Mouse (Mus musculus): ENCODE data around the gene Cdc7. TPM values are rescaled to one million over a fixed set of nuclear protein-coding genes. Genes with fewer than 3 reads are reported as not detected.
"Not testable (repeated sequence)": the region's sequence is repeated elsewhere in the genome, so short reads cannot be mapped to it uniquely, and the experiment has no call there.

Gene Cdc7
- polyA plus RNA-seq, 1 experiment from 2014 or later = 53.0 TPM

DNA sequence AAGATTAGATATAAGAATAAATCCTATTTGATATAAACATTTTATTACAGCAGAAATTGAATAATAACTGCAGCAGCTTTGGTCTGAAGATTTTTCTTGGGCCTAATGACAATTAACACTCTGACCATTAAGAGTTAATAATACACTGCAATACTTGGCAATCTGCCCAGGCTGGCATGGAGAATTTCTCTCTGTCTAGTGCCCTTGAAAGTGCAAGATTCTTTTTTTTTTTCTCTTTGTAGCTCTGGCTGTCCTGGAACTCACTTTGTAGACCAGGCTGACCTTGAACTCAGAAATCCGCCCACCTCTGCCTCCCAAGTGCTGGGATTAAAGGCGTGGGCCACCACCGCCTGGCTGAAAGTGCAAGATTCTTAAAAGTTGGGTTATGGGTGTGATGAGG, 5.1 kb upstream of the Cdc7 start:
- Histone ChIP-seq H3K9me3 (ENCODE audit: control insufficient read depth, low read length) (no peaks in the 10 kb centered on the region), H3K27me3 (ENCODE audit: control insufficient read depth, insufficient read depth, low read length) (no peaks in the 10 kb centered on the region), H3K4me3 (ENCODE audit: low read depth, low read length) (no peak overlapping the region), H3K27ac (ENCODE audit: low read depth, low read length) (no peak overlapping the region), H3K9ac (ENCODE audit: low read depth, low read length) (no peak overlapping the region), H3K36me3 (ENCODE audit: control insufficient read depth, insufficient read depth, low read length) (no peaks in the 10 kb centered on the region), H3K4me1 (replicated peaks; ENCODE audit: control insufficient read depth, insufficient read depth, low read length) (no peaks in the 10 kb centered on the region), H3K4me2 (replicated peaks; ENCODE audit: low read depth, low read length) (no peak overlapping the region)
- DNase-seq (ENCODE audit: low spot score) (no peak), ATAC-seq (ENCODE audit: low FRiP score) (no peak)
- WGBS = 77% methylated on average over 3 of the region's 3 CpGs

DNA sequence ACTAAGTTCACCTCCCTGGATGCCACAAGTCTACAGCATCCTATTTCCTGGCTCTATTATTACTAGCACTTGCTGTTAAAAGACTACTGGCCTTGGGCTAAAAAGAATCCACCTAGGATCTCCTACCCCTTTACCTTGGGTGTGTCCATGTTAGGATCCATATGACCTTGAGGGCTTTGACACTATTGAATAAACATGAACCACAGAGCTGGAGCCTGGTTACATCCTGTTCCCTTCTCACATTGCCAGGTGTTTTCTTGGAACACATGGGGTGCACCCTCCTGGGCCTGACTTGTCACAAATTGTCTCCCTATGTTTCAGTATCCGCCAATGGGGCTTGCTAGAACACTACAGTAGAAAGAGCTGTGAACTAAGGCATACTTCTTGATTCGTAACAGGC, 3.7 kb upstream of the Cdc7 start:
- no peak overlapping the region for H3K4me3 ChIP-seq (ENCODE audit: low read depth, low read length)
- H3K9me3 ChIP-seq (ENCODE audit: control insufficient read depth, low read length) = no peaks in the 10 kb centered on the region
- no peaks in the 10 kb centered on the region for H3K4me1 ChIP-seq (replicated peaks; ENCODE audit: control insufficient read depth, insufficient read depth, low read length)
- H3K4me2 ChIP-seq (replicated peaks; ENCODE audit: low read depth, low read length) = no peak overlapping the region
- no peak for ATAC-seq (ENCODE audit: low FRiP score)
- no peaks in the 10 kb centered on the region for H3K36me3 ChIP-seq (ENCODE audit: control insufficient read depth, insufficient read depth, low read length)
- H3K27me3 ChIP-seq (ENCODE audit: control insufficient read depth, insufficient read depth, low read length) = no peaks in the 10 kb centered on the region
- no peak for DNase-seq (ENCODE audit: low spot score)
- WGBS = 81% methylated on average over 2 of the region's 2 CpGs
- H3K9ac ChIP-seq (ENCODE audit: low read depth, low read length) = no peak overlapping the region
- H3K27ac ChIP-seq (ENCODE audit: low read depth, low read length) = no peak overlapping the region

DNA sequence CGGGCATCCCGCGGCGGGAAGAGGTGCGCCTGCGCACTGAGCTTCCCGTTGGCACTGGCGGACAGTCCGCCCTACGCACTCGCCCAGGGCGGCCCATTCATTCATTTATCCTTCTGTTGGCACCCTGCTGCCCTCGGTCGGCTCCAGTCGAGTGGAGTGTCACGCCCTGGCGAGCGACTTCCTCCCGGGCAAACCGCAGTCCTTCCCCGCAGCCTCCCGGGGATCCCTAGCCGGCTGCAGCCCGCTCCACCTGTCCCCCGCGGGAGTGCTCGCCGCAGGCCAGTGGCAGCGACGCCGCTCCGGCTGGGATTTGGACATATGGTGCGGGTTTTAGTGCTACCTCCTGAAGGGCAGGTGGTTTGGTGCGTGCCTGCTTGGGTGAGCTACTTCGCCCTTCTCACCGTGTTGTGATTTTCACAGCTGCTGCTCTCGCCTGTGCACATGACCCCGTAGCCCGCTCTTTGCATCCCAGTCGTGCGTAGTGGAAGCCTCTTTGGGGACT, 442 bp downstream of the Cdc7 start:
- peak overlapping the region; percentile 48 for H3K27ac ChIP-seq (ENCODE audit: low read depth, low read length)
- peak overlapping the region; percentile 82 for H3K9ac ChIP-seq (ENCODE audit: low read depth, low read length)
- no peaks in the 10 kb centered on the region for H3K9me3 ChIP-seq (ENCODE audit: control insufficient read depth, low read length)
- peak overlapping the region; percentile 57 for H3K4me2 ChIP-seq (replicated peaks; ENCODE audit: low read depth, low read length)
- peak overlapping the region; percentile 81 for H3K4me3 ChIP-seq (ENCODE audit: low read depth, low read length)
- no peaks in the 10 kb centered on the region for H3K4me1 ChIP-seq (replicated peaks; ENCODE audit: control insufficient read depth, insufficient read depth, low read length)
- peak; percentile 94 for ATAC-seq (ENCODE audit: low FRiP score)
- no peak for DNase-seq (ENCODE audit: low spot score)
- H3K27me3 ChIP-seq (ENCODE audit: control insufficient read depth, insufficient read depth, low read length) = no peaks in the 10 kb centered on the region
- H3K36me3 ChIP-seq (ENCODE audit: control insufficient read depth, insufficient read depth, low read length) = no peaks in the 10 kb centered on the region
- WGBS = under 1% methylated on average over 41 of the region's 41 CpGs

DNA sequence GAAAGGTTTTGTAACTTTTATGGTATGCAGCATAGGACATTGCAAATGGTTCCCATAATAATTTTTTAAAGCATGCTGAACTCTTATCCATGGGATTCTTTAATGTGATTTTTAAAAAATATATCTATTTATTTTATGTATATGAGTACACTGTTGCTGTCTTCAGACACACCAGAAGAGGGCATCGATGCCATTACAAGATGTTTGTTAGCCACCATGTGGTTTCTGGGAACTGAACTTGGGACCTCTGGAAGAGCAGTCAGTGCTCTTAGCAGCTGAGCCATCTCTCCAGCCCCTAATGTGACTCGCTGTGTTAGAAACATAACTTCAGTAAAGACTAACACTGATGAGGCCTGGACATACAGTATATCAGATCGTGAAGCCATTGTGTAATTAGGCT, 2.3 kb downstream of the Cdc7 start:
- DNase-seq (ENCODE audit: low spot score) = no peak
- Histone ChIP-seq H3K9ac (ENCODE audit: low read depth, low read length) (no peak overlapping the region), H3K27me3 (ENCODE audit: control insufficient read depth, insufficient read depth, low read length) (no peaks in the 10 kb centered on the region), H3K4me3 (ENCODE audit: low read depth, low read length) (no peak overlapping the region), H3K4me1 (replicated peaks; ENCODE audit: control insufficient read depth, insufficient read depth, low read length) (no peaks in the 10 kb centered on the region), H3K9me3 (ENCODE audit: control insufficient read depth, low read length) (no peaks in the 10 kb centered on the region), H3K36me3 (ENCODE audit: control insufficient read depth, insufficient read depth, low read length) (no peaks in the 10 kb centered on the region), H3K4me2 (replicated peaks; ENCODE audit: low read depth, low read length) (no peak overlapping the region), H3K27ac (ENCODE audit: low read depth, low read length) (no peak overlapping the region)
- no peak for ATAC-seq (ENCODE audit: low FRiP score)
- 96% methylated on average over 3 of the region's 3 CpGs for WGBS

DNA sequence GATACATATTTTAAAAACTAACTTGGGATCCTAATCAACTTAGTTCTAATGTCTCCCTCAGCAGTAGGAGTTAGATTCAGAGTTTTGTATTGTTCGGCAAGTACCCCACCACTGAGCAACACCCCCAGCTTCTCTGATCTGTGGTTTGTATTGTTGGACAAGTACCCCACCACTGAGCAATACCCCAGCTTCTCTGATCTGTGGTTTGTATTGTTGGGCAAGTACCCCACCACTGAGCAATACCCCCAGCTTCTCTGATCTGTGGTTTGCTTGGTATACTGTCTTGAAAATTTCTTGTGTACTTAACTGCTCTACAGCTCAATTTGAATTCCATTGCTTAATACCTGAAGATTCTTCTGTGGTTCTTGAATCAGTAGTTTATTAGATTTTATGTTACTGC, 3.5 kb downstream of the Cdc7 start:
- Histone ChIP-seq H3K27me3 (ENCODE audit: control insufficient read depth, insufficient read depth, low read length) (no peaks in the 10 kb centered on the region), H3K9me3 (ENCODE audit: control insufficient read depth, low read length) (no peaks in the 10 kb centered on the region), H3K4me2 (replicated peaks; ENCODE audit: low read depth, low read length) (no peak overlapping the region), H3K9ac (ENCODE audit: low read depth, low read length) (no peak overlapping the region), H3K4me3 (ENCODE audit: low read depth, low read length) (no peak overlapping the region), H3K27ac (ENCODE audit: low read depth, low read length) (no peak overlapping the region), H3K36me3 (ENCODE audit: control insufficient read depth, insufficient read depth, low read length) (no peaks in the 10 kb centered on the region), H3K4me1 (replicated peaks; ENCODE audit: control insufficient read depth, insufficient read depth, low read length) (no peaks in the 10 kb centered on the region)
- no peak for DNase-seq (ENCODE audit: low spot score)
- 90% methylated on average over 1 of the region's 1 CpGs for WGBS
- no peak for ATAC-seq (ENCODE audit: low FRiP score)

- no peak overlapping the region for H3K9ac ChIP-seq (ENCODE audit: low read depth, low read length)
- WGBS = 91% methylated on average over 7 of the region's 7 CpGs
- DNase-seq (ENCODE audit: low spot score) (no peak), ATAC-seq (ENCODE audit: low FRiP score) (no peak)
- peaks cover 10% of the 10 kb centered on the region; the same call in 1 of the 2 replicates for H3K36me3 ChIP-seq (ENCODE audit: control insufficient read depth, insufficient read depth, low read length)
- no peak overlapping the region for H3K4me2 ChIP-seq (replicated peaks; ENCODE audit: low read depth, low read length)
- H3K4me1 ChIP-seq (replicated peaks; ENCODE audit: control insufficient read depth, insufficient read depth, low read length) = no peaks in the 10 kb centered on the region
- no peak overlapping the region for H3K27ac ChIP-seq (ENCODE audit: low read depth, low read length)
- H3K4me3 ChIP-seq (ENCODE audit: low read depth, low read length) = no peak overlapping the region
- no peaks in the 10 kb centered on the region for H3K9me3 ChIP-seq (ENCODE audit: control insufficient read depth, low read length)
- H3K27me3 ChIP-seq (ENCODE audit: control insufficient read depth, insufficient read depth, low read length) = no peaks in the 10 kb centered on the region
Observed at GRCm38 (mm10) chr5:106973883-106974282, 9.8 kb downstream of the Cdc7 start.

- H3K27ac ChIP-seq (ENCODE audit: low read depth, low read length) = no peak overlapping the region
- no peaks in the 10 kb centered on the region for H3K4me1 ChIP-seq (replicated peaks; ENCODE audit: control insufficient read depth, insufficient read depth, low read length)
- DNase-seq (ENCODE audit: low spot score) (no peak), ATAC-seq (ENCODE audit: low FRiP score) (no peak)
- no peak overlapping the region for H3K9ac ChIP-seq (ENCODE audit: low read depth, low read length)
- H3K36me3 ChIP-seq (ENCODE audit: control insufficient read depth, insufficient read depth, low read length) = peaks cover 10% of the 10 kb centered on the region; the same call in 1 of the 2 replicates
- H3K4me2 ChIP-seq (replicated peaks; ENCODE audit: low read depth, low read length) = no peak overlapping the region
- no peaks in the 10 kb centered on the region for H3K9me3 ChIP-seq (ENCODE audit: control insufficient read depth, low read length)
- no peak overlapping the region for H3K4me3 ChIP-seq (ENCODE audit: low read depth, low read length)
- WGBS = 88% methylated on average over 7 of the region's 7 CpGs
- H3K27me3 ChIP-seq (ENCODE audit: control insufficient read depth, insufficient read depth, low read length) = no peaks in the 10 kb centered on the region
Observed at GRCm38 (mm10) chr5:106979156-106979555, 15.0 kb downstream of the Cdc7 start.

DNA sequence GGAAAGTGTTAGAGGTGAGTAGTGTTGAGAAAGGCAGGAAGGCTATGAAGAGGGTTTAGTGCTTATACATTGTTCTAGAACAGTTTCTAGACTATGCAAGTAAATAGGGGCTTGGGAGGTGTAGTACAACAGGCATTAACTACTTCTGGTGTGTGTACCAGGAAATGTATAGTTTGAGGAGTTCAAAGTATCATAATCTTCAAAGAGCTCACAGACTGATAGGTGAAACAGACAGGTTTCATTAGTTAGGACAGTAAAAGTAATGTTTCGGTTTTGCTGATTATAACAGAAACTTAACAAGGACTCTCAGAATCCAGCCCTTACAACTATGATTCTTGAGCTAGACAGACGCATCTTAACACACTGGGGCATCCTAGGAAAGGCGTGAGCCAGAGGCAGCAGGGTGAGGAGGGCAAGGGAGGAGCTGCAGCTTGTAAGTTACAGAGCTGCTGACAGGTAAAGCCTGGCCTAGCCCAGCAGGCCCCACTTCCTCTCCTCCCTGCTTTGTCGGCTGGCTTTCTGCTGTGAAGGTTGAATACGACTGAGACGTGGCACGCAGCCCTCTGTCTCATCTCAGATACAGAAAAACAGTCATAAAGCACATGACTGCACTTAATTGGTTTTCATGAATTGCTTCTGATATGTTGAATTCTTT, 18.3 kb downstream of the Cdc7 start:
- 83% methylated on average over 7 of the region's 7 CpGs for WGBS
- no peak overlapping the region for H3K4me2 ChIP-seq (replicated peaks; ENCODE audit: low read depth, low read length)
- H3K27ac ChIP-seq (ENCODE audit: low read depth, low read length) = no peak overlapping the region
- no peak for ATAC-seq (ENCODE audit: low FRiP score)
- no peaks in the 10 kb centered on the region for H3K27me3 ChIP-seq (ENCODE audit: control insufficient read depth, insufficient read depth, low read length)
- H3K9ac ChIP-seq (ENCODE audit: low read depth, low read length) = no peak overlapping the region
- no peaks in the 10 kb centered on the region for H3K9me3 ChIP-seq (ENCODE audit: control insufficient read depth, low read length)
- H3K4me1 ChIP-seq (replicated peaks; ENCODE audit: control insufficient read depth, insufficient read depth, low read length) = no peaks in the 10 kb centered on the region
- H3K4me3 ChIP-seq (ENCODE audit: low read depth, low read length) = no peak overlapping the region
- peaks cover 5% of the 10 kb centered on the region; the same call in 1 of the 2 replicates for H3K36me3 ChIP-seq (ENCODE audit: control insufficient read depth, insufficient read depth, low read length)
- no peak for DNase-seq (ENCODE audit: low spot score)

- DNase-seq (ENCODE audit: low spot score); H3K36me3 ChIP-seq (ENCODE audit: control insufficient read depth, insufficient read depth, low read length); ATAC-seq (ENCODE audit: low FRiP score); H3K4me1 ChIP-seq (replicated peaks; ENCODE audit: control insufficient read depth, insufficient read depth, low read length); H3K9ac ChIP-seq (ENCODE audit: low read depth, low read length); H3K4me2 ChIP-seq (replicated peaks; ENCODE audit: low read depth, low read length); H3K4me3 ChIP-seq (ENCODE audit: low read depth, low read length); H3K27ac ChIP-seq (ENCODE audit: low read depth, low read length); H3K9me3 ChIP-seq (ENCODE audit: control insufficient read depth, low read length); H3K27me3 ChIP-seq (ENCODE audit: control insufficient read depth, insufficient read depth, low read length): not testable (repeated sequence)
- WGBS = 91% methylated on average over 3 of the region's 3 CpGs
Observed at GRCm38 (mm10) chr5:106984934-106985333, 20.8 kb downstream of the Cdc7 start.
